Mouse (Mus musculus): ENCODE data around the gene Aes.

The Aes gene

GRCm38 (mm10) chr10:81545161-81545747, 14.0 kb upstream of the Aes start, which contains the start of gene Gna11:
Gene Gna11 (minus strand): TSS chr10:81545190.
- DNase-seq = peak; percentile 99 to 100

- no peak for DNase-seq
Measured at GRCm38 (mm10) chr10:81546332-81546731, 13.0 kb upstream of the Aes start.

- DNase-seq = no peak
Measured at GRCm38 (mm10) chr10:81546788-81547571, 12.3 kb upstream of the Aes start.

GRCm38 (mm10) chr10:81548944-81549343, 10.3 kb upstream of the Aes start:
- no peak for DNase-seq

GRCm38 (mm10) chr10:81550257-81550656, 9.0 kb upstream of the Aes start:
- peak; percentile 80 to 89 for DNase-seq

- DNase-seq = peak; percentile 95 to 97
Measured at GRCm38 (mm10) chr10:81551597-81552102, 7.6 kb upstream of the Aes start.

GRCm38 (mm10) chr10:81553232-81553631, 6.1 kb upstream of the Aes start:
- DNase-seq = peak in 1 of 2 experiments; percentile 63

GRCm38 (mm10) chr10:81553807-81554755, 5.2 kb upstream of the Aes start:
- DNase-seq = no peak

GRCm38 (mm10) chr10:81556282-81556681, 3.0 kb upstream of the Aes start:
- no peak for DNase-seq

- DNase-seq = no peak
Measured at GRCm38 (mm10) chr10:81557491-81557890, 1.8 kb upstream of the Aes start.

- DNase-seq = peak; percentile 74 to 84
Measured at GRCm38 (mm10) chr10:81559627-81560539, 595 bp downstream of the Aes start.

- DNase-seq = peak; percentile 65 to 73
Measured at GRCm38 (mm10) chr10:81560719-81561459, 1.6 kb downstream of the Aes start.

- DNase-seq = no peak
Measured at GRCm38 (mm10) chr10:81562411-81562810, 3.1 kb downstream of the Aes start.

- no peak for DNase-seq
Measured at GRCm38 (mm10) chr10:81563481-81563880, 4.2 kb downstream of the Aes start.

- peak; percentile 70 to 78 for DNase-seq
Measured at GRCm38 (mm10) chr10:81564216-81564615, 4.9 kb downstream of the Aes start.

GRCm38 (mm10) chr10:81564734-81565133, 5.4 kb downstream of the Aes start:
- peak; percentile 55 to 84 for DNase-seq

- no peak for DNase-seq
Measured at GRCm38 (mm10) chr10:81565257-81566228, 6.3 kb downstream of the Aes start.

GRCm38 (mm10) chr10:81568381-81569191, 9.3 kb downstream of the Aes start:
- DNase-seq = peak; percentile 78 to 79
